Mouse (Mus musculus) ES-Bruce4 (cell line): ENCODE measurements around the gene Cep63. TPM values are rescaled to one million over a fixed set of nuclear protein-coding genes. Genes with fewer than 3 reads are reported as not detected.

Experiments
- H3K27ac ChIP-seq: 2 replicates; pipeline ENCODE4 v1.5.1; 2012; ENCODE audit warnings: low read length, inconsistent platforms; ENCODE audit not compliant: insufficient read depth
- H3K27me3 ChIP-seq: 2 replicates; pipeline ENCODE4 v1.6.1; 2012; ENCODE audit warnings: mild to moderate bottlenecking, low read length, inconsistent platforms; ENCODE audit not compliant: control insufficient read depth, poor library complexity, insufficient read depth, severe bottlenecking
- H3K36me3 ChIP-seq: 2 replicates; pipeline ENCODE4 v1.6.1; 2012; ENCODE audit warnings: inconsistent platforms, mild to moderate bottlenecking, low read length, moderate library complexity; ENCODE audit not compliant: control insufficient read depth, poor library complexity, insufficient read depth, severe bottlenecking
- H3K4me1 ChIP-seq: one replicate; pipeline ENCODE4 v1.8.1; 2011; ENCODE audit warnings: low read length; ENCODE audit not compliant: control insufficient read depth, insufficient read depth
- H3K4me3 ChIP-seq: 2 replicates; pipeline ENCODE4 v1.5.1; 2011; ENCODE audit warnings: low read depth, mild to moderate bottlenecking, low read length
- H3K9ac ChIP-seq: 2 replicates; pipeline ENCODE4 v1.6.1; 2012; ENCODE audit warnings: low read depth, mild to moderate bottlenecking, inconsistent platforms; ENCODE audit not compliant: poor library complexity, severe bottlenecking
- H3K9me3 ChIP-seq: replicated peaks from 2 replicates; pipeline ENCODE4 v1.6.1; 2012; ENCODE audit warnings: mild to moderate bottlenecking, low read length, inconsistent platforms; ENCODE audit not compliant: control insufficient read depth, poor library complexity, insufficient read depth, severe bottlenecking
- CTCF ChIP-seq: IDR thresholded peaks from one replicate; pipeline ENCODE4 v1.8.1; 2011; ENCODE audit warnings: low read depth, low read length
- EP300 ChIP-seq: IDR thresholded peaks from 2 replicates; pipeline ENCODE4 v1.6.1; 2011; ENCODE audit warnings: low read depth, low read length; ENCODE audit not compliant: insufficient read depth
- POLR2A ChIP-seq: IDR thresholded peaks from one replicate; pipeline ENCODE4 v1.8.1; 2011; ENCODE audit warnings: low read length; ENCODE audit not compliant: insufficient read depth
- polyA plus RNA-seq: library from polyadenylated mRNA; stranded (reverse); fragments of >200 nt; gene quantifications from 2 replicates; pipeline ENCODE4 v1.2.4, GENCODE M21; 2011; ENCODE audit warnings: low read depth; ENCODE audit not compliant: missing spikeins, insufficient read depth, insufficient read length

Gene Cep63
- polyA plus RNA-seq, 1 experiment = 20.9 TPM

DNA sequence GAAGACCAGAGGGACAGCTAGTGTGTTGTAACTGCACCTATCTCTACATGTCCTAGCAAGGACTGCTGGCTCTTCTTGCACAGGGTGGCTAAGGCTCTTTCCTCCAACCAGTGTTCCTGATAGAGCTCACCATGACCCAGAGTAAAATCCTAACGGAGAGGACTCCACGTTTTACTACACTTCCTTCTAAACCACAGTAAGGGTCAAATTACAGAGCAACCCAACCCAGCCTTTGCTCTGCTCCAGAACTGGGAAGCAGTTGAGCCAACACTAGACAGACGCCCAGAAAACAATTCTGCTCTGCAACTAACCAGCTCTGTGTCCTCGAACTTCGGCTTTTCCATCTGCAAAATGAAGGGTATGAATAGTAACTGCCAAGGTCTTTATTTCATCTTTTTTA lies 4.9 kb downstream of the Cep63 start:
- Histone ChIP-seq H3K9ac (no peak overlapping the region), H3K27me3 (no peaks in the 10 kb centered on the region), H3K9me3 (no peaks in the 10 kb centered on the region), H3K4me3 (no peak overlapping the region), H3K4me1 (no peaks in the 10 kb centered on the region), H3K36me3 (no peaks in the 10 kb centered on the region), H3K27ac (no peak overlapping the region)
- TF ChIP-seq EP300 = no peak
- TF ChIP-seq CTCF = no peak
- no peak for TF ChIP-seq POLR2A

DNA sequence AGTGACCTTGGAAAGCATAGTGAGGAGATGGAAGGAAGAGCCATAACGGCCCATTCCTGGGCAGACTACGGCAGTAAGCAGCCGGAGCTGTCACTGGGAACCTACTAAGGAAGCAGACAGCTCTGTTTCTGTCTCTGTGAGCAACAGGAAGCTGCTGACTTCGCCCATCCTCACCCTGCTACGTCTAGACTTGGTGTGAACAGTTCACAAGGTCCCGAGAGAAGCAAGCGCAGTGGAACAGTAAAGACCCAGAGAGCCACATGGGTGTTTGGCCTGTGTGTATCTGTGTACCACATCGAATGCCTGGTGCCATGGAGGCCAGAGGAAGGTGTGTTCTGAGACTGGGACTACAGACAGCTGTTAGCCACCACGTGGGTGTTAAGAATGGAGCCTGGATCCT lies 10.1 kb downstream of the Cep63 start:
- H3K27me3 ChIP-seq = no peaks in the 10 kb centered on the region
- H3K9ac ChIP-seq = no peak overlapping the region
- H3K36me3 ChIP-seq = no peaks in the 10 kb centered on the region
- H3K4me3 ChIP-seq = no peak overlapping the region
- TF ChIP-seq EP300 (no peak), CTCF (no peak), POLR2A (no peak)
- H3K27ac ChIP-seq = no peak overlapping the region
- no peaks in the 10 kb centered on the region for H3K9me3 ChIP-seq
- no peaks in the 10 kb centered on the region for H3K4me1 ChIP-seq

DNA sequence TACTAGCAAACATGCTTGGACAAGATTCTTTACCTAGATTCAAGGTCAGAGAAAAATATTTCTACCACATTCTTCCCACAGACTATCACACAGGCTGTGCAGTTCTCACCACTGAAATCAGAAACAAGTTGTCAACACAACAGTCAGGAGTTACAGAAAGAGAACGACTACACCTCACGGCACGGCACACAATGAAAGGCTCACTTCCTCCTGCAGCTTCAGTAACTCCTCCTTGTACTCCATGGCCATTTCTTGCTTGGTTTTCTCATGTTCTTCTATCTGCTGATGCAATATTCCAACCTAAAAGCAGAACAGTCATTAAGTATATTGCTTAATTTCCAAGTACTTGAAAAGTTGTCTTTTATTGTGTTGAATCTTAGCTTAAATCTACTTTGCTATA lies 11.3 kb downstream of the Cep63 start:
- H3K4me1 ChIP-seq = no peaks in the 10 kb centered on the region
- H3K4me3 ChIP-seq = no peak overlapping the region
- H3K9me3 ChIP-seq = no peaks in the 10 kb centered on the region
- H3K36me3 ChIP-seq = no peaks in the 10 kb centered on the region
- no peak overlapping the region for H3K9ac ChIP-seq
- TF ChIP-seq EP300 (no peak), POLR2A (no peak), CTCF (no peak)
- no peaks in the 10 kb centered on the region for H3K27me3 ChIP-seq
- no peak overlapping the region for H3K27ac ChIP-seq

DNA sequence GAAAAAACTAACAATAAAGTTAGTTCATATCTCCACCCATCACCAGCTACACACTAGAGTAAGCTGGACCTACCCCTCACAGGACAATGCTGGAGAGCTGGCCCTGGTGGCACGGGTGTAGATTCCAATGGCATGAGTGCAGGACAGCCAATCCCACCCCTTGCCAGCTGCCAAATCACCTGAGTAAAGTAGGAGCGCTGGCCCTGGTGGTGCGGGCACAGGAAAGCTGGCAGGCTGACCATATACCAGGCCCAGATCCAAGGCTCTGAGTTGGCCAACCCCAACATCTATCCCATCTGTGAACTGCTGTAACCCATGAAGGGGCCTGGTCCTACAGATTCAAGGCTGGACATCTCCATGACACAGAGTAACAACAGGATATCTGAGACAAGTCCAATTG lies 17.1 kb downstream of the Cep63 start:
- Histone ChIP-seq H3K27ac (no peak overlapping the region), H3K4me3 (no peak overlapping the region), H3K9me3 (no peaks in the 10 kb centered on the region), H3K36me3 (no peaks in the 10 kb centered on the region), H3K9ac (no peak overlapping the region), H3K27me3 (no peaks in the 10 kb centered on the region), H3K4me1 (no peaks in the 10 kb centered on the region)
- TF ChIP-seq EP300 = no peak
- no peak for TF ChIP-seq POLR2A
- TF ChIP-seq CTCF = no peak

DNA sequence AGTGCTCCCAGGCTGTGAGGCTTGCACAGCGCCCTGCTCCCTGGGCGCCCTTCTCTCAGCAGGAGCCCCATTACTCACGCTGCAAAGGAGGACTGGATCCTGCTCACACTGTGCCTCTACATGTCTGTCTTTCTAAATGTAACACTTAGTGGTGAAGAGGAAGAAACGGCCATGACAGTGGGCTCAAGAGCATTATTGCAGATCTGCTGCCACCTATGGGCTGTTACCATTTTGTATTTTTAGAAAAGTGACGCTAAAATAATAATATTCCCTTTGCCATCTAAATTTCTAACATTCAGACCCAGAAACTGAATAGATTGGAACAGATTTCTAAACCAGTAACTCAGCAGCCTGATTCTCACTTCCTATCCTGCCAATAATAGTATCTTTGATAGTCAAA lies 18.9 kb downstream of the Cep63 start:
- H3K27me3 ChIP-seq = no peaks in the 10 kb centered on the region
- H3K9me3 ChIP-seq = no peaks in the 10 kb centered on the region
- no peaks in the 10 kb centered on the region for H3K4me1 ChIP-seq
- peaks cover 3% of the 10 kb centered on the region; the same call in 1 of the 2 replicates for H3K36me3 ChIP-seq
- H3K4me3 ChIP-seq = no peak overlapping the region
- H3K9ac ChIP-seq = no peak overlapping the region
- TF ChIP-seq CTCF (no peak), POLR2A (no peak), EP300 (no peak)
- no peak overlapping the region for H3K27ac ChIP-seq

DNA sequence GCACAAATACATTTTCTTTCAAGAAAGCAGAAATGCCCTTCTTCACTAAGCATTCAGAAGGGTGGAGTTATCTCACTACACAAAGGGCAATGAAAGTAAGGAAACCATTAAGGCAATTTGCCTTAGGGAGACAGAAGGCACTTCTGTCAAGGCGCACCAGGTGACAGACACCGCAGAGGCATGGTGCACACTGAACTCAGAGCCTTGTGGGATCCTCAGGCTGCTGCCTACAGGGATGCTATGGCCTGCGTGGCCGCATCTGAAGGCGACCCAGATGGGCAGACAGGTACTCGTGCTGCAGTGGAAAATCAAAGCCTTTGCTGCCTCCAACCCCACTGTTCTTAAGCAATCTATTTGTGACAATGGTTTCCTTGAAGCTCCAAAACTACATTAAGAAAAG lies 21.2 kb downstream of the Cep63 start:
- Histone ChIP-seq H3K4me3 (no peak overlapping the region), H3K27ac (no peak overlapping the region), H3K9me3 (no peaks in the 10 kb centered on the region), H3K27me3 (no peaks in the 10 kb centered on the region), H3K4me1 (no peaks in the 10 kb centered on the region), H3K36me3 (peaks cover 7% of the 10 kb centered on the region; the same call in 1 of the 2 replicates), H3K9ac (no peak overlapping the region)
- TF ChIP-seq EP300 = no peak
- no peak for TF ChIP-seq CTCF
- TF ChIP-seq POLR2A = no peak

DNA sequence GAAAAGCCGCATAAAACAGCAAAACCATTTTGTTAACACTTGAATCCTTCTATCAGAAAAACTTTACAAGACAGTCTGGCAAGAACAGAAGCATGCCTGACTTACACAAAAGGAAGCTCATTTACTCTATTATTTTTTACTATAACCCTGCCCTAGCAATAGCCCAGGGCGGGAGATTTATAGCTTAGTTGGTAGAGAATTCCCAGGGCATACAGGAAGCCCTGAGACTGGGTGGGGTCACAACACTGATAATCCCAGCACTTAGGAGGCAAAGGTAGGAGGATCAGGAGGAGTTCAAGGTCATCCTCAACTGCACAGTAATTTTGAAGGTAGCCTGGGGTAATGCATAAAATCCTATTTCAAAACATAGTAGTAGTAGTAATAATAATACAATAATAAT lies 24.7 kb downstream of the Cep63 start:
- H3K27me3 ChIP-seq = no peaks in the 10 kb centered on the region
- H3K9me3 ChIP-seq = no peaks in the 10 kb centered on the region
- no peak for TF ChIP-seq POLR2A
- no peak for TF ChIP-seq CTCF
- no peak for TF ChIP-seq EP300
- H3K4me1 ChIP-seq = no peaks in the 10 kb centered on the region
- H3K9ac ChIP-seq = no peak overlapping the region
- no peak overlapping the region for H3K4me3 ChIP-seq
- H3K36me3 ChIP-seq = peaks cover 7% of the 10 kb centered on the region; the same call in 1 of the 2 replicates
- H3K27ac ChIP-seq = no peak overlapping the region
